Mouse (Mus musculus) hindbrain, embryonic 14.5 days (tissue): ENCODE results near the gene Nos1ap. TPM values are rescaled to one million over a fixed set of nuclear protein-coding genes. Genes with fewer than 3 reads are reported as not detected.

ENCODE experiments used
- ATAC-seq: fragments of 200-750 bp; cut with Nextera tagmentation; 2 replicates; pipeline ENCODE4 v1.8.0; 2017; ENCODE audit warnings: moderate number of reproducible peaks, mild to moderate bottlenecking, moderate TSS enrichment, moderate library complexity; ENCODE audit not compliant: low FRiP score
- DNase-seq: peaks from one replicate; pipeline ENCODE4 v3.0.0-alpha.2; 2015; ENCODE audit warnings: low spot score
- H3K27ac ChIP-seq: fragments of 300-500 bp; sonication (generic); 2 replicates; pipeline ENCODE4 v1.5.1; 2014; ENCODE audit warnings: mild to moderate bottlenecking, moderate library complexity
- H3K27me3 ChIP-seq: fragments of 300-500 bp; sonication (generic); 2 replicates; pipeline ENCODE4 v1.6.1; 2014; ENCODE audit warnings: mild to moderate bottlenecking, low read length, mixed read lengths; ENCODE audit not compliant: control insufficient read depth, insufficient read depth
- H3K36me3 ChIP-seq: fragments of 300-500 bp; sonication (generic); replicated peaks from 2 replicates; pipeline ENCODE4 v1.6.1; 2014; ENCODE audit not compliant: control insufficient read depth, insufficient read depth
- H3K4me1 ChIP-seq: fragments of 300-500 bp; sonication (generic); replicated peaks from 2 replicates; pipeline ENCODE4 v1.6.1; 2014; ENCODE audit warnings: antibody characterized with exemption, low read length, mixed read lengths; ENCODE audit not compliant: control insufficient read depth, insufficient read depth
- H3K4me2 ChIP-seq: fragments of 300-500 bp; sonication (generic); replicated peaks from 2 replicates; pipeline ENCODE4 v1.6.1; 2014; ENCODE audit warnings: mild to moderate bottlenecking, moderate library complexity
- H3K4me3 ChIP-seq: fragments of 300-500 bp; sonication (generic); replicated peaks from 2 replicates; pipeline ENCODE4 v1.5.1; 2014; ENCODE audit warnings: mild to moderate bottlenecking, low read length
- H3K9ac ChIP-seq: fragments of 300-500 bp; sonication (generic); 2 replicates; pipeline ENCODE4 v1.6.1; 2014
- H3K9me3 ChIP-seq: fragments of 300-500 bp; sonication (generic); 2 replicates; pipeline ENCODE4 v1.6.1; 2016; ENCODE audit warnings: low read length; ENCODE audit not compliant: control insufficient read depth
- WGBS: fragments of 180-500 bp; shearing (Covaris S2); extraction: QIAGEN DNeasy Blood & Tissue Kit; methylation state at CpG from one replicate; pipeline ENCODE4 v1.1.7; 2014; 5-methylcytosine and 5-hydroxymethylcytosine counted together
- polyA plus RNA-seq: library from polyadenylated mRNA; unstranded; fragments of >200 nt; fragmentation: Nextera tagmentation; extraction: Ambion mirVana; gene quantifications from 2 replicates; pipeline ENCODE4 v1.2.1, GENCODE M21; 2014

Gene Nos1ap
- polyA plus RNA-seq = 14.9 and 18.0 TPM in 2 replicates

DNA sequence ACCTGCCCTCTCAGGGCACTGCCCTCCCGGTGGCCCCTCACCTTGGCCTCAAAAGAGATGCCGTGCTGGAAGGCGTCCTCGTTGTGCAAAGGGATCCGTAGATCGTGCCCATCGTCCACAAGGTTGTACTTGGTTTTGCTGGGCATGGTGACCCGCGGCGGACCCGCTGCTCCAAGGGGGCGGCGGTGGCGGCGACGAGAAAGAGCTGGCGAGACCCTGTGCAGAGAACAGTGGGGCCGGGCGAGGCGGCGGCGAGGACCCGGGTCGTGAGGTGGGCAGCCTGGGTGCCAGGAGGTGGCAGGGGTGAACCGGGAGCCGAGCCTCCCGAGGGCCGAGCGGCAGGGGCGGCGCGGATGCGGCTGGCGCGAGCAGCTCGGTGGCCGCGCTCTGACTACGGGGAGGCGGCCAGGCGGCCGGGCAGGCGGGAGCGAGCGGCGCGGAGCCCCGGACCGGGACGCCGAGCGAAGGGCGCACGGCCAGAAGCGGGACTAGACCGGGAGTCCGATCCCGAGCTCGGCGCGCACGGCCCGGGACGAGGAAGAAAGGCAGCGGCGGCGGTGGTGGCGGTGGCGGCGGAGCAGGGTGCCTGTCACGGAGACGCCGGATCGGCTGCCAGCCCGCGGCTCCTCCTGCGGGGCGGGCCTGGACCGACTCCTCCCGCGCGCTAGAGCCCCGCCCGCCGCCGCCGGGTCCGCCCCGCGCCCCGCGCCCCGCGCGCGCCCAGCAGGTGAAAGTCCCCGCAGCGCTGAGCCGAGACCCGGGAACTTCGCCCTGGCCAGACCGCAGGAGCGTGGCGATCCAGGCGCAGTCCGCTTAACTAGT, at the start of gene Nos1ap:
Nos1ap (minus strand) TSS at position 643 of the 822 bp plus-strand sequence.
- under 1% methylated on average over 59 of the region's 106 CpGs for WGBS
- peak; percentile 69 for DNase-seq
- Histone ChIP-seq H3K27me3 (no peaks in the 10 kb centered on the region), H3K4me2 (peak within 1 kb of the TSS; percentile 98), H3K4me3 (peak within 1 kb of the TSS; percentile 90), H3K36me3 (no peaks in the 10 kb centered on the region), H3K9ac (peak within 1 kb of the TSS; percentile 84), H3K4me1 (peaks cover 13% of the 10 kb centered on the region; the same call in 1 of the 2 replicates), H3K9me3 (0 out of 2 replicates have a peak, but pooled peaks cover 5% of the 10 kb centered on the region), H3K27ac (peak within 1 kb of the TSS; percentile 72)
- peak; percentile 93 for ATAC-seq

DNA sequence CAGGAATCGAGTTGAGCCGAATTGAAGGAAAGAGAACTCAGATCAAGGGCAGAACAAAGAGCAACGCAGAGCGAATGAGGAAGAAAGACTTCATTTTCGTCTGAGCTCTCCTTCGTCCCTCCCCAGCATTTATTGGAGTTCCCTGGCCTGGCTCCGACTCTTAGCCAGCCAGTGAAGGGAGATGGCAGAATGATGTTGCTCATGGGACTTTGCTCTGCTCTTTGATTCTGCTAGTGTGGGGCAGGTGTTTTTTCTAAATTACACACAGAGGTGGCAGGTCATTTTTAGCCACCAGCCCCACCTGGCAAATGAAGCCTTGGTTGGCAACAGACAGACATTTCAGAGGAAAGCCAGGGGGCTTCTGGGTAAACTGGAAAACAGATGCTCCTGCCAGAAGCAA, 49.3 kb upstream of the Nos1ap start:
- no peak overlapping the region for H3K4me2 ChIP-seq
- no peak overlapping the region for H3K27ac ChIP-seq
- no peaks in the 10 kb centered on the region for H3K4me1 ChIP-seq
- 86% methylated on average over 7 of the region's 7 CpGs for WGBS
- H3K9me3 ChIP-seq = no peaks in the 10 kb centered on the region
- H3K27me3 ChIP-seq = no peaks in the 10 kb centered on the region
- ATAC-seq = no peak
- H3K9ac ChIP-seq = no peak overlapping the region
- DNase-seq = no peak
- H3K4me3 ChIP-seq = no peak overlapping the region
- no peaks in the 10 kb centered on the region for H3K36me3 ChIP-seq

DNA sequence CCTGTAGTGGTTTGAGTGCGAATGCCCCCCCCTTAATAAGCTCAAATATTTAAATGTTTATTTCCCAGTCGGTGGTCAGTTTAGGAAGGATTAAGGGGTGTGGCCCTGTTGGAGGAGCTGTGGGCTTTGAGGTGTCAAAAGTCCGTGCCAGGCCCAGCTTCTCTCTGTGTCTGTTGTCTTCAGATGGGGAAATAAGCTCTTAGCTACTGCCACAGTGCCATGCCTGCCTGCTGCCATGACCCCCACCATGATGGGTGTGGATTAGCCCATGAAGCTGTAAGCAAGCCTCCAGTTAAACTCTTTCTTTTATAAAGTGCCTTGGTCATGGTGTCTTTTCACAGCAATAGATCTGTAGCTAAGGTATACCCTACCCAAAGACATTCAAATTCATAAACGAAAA, 43.2 kb upstream of the Nos1ap start:
- Histone ChIP-seq H3K9ac (no peak overlapping the region), H3K4me1 (no peaks in the 10 kb centered on the region), H3K4me3 (no peak overlapping the region), H3K4me2 (no peak overlapping the region), H3K36me3 (no peaks in the 10 kb centered on the region), H3K9me3 (no peaks in the 10 kb centered on the region), H3K27ac (no peak overlapping the region), H3K27me3 (no peaks in the 10 kb centered on the region)
- ATAC-seq = no peak
- DNase-seq = no peak
- WGBS = 77% methylated on average over 4 of the region's 4 CpGs

DNA sequence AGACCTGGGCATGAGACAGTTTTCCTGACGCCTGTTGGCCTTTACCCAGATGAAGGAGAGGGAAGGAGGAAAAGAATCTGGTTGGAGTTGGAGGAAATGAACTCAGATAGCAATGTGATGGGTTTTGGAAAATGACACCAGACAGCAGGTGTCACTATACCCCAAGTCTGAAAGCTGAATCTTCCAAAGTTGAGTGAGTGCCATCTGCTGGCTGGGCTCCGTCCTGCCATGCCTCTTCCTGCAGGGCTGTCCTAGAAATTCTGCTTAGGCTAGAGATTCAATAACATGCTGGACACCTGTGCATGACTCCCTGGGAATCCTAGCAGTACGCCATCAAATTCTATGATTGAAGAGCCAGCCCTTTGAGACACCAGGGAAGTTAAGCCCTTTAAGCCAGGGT, 42.7 kb upstream of the Nos1ap start:
- H3K9me3 ChIP-seq = no peaks in the 10 kb centered on the region
- WGBS = 20% methylated on average over 3 of the region's 3 CpGs
- no peak overlapping the region for H3K4me3 ChIP-seq
- no peak overlapping the region for H3K4me2 ChIP-seq
- H3K36me3 ChIP-seq = no peaks in the 10 kb centered on the region
- H3K27me3 ChIP-seq = no peaks in the 10 kb centered on the region
- no peak overlapping the region for H3K9ac ChIP-seq
- DNase-seq = peak; percentile 83
- peak; percentile 60; the same call in 1 of the 2 replicates for ATAC-seq
- H3K4me1 ChIP-seq = no peaks in the 10 kb centered on the region
- H3K27ac ChIP-seq = no peak overlapping the region

DNA sequence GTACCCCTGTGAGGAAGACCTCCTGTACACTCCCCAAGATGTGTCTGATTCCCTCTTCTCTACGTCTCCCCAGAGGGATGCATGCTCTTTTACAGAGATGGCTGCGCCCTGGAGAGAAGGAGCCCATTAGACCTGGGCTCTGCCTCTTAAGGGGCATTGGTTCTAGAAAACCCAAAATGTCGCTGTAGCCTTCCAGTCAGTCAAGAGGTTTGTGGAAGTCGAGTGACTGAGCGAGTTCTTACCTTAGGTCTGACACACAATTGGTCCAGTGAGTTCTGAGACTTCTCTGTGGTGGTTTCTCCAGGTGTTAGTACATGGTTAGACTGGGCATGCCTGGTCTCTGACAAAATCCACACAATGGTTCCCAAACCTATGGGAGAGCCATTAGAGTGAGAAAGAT, 41.9 kb upstream of the Nos1ap start:
- no peak for ATAC-seq
- H3K27ac ChIP-seq = no peak overlapping the region
- H3K4me3 ChIP-seq = no peak overlapping the region
- DNase-seq = no peak
- H3K4me2 ChIP-seq = no peak overlapping the region
- WGBS = 88% methylated on average over 5 of the region's 5 CpGs
- no peaks in the 10 kb centered on the region for H3K9me3 ChIP-seq
- no peaks in the 10 kb centered on the region for H3K36me3 ChIP-seq
- no peaks in the 10 kb centered on the region for H3K4me1 ChIP-seq
- no peaks in the 10 kb centered on the region for H3K27me3 ChIP-seq
- H3K9ac ChIP-seq = no peak overlapping the region

DNA sequence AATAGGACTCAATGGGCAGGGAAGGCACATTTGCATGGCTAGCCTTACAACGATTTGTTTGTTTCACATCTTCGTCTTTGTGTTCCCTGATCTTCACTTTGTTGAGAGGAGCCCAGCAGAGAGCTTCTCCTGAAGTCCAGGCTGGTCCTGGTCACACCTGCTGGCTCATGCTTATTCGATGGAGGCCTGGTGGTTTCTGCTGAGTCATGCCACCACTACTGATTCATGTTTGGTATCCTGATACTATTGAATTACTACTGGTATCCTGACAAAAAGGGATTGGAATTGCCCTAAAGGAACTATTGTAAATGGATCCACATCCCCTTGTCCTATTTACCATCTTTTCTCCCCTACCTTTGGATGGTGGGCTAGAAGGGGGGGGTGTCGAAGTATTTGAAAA, 40.8 kb upstream of the Nos1ap start:
- Histone ChIP-seq H3K9me3 (no peaks in the 10 kb centered on the region), H3K9ac (no peak overlapping the region), H3K27ac (no peak overlapping the region), H3K27me3 (no peaks in the 10 kb centered on the region), H3K4me2 (no peak overlapping the region), H3K36me3 (no peaks in the 10 kb centered on the region), H3K4me1 (no peaks in the 10 kb centered on the region), H3K4me3 (no peak overlapping the region)
- 86% methylated on average over 4 of the region's 4 CpGs for WGBS
- no peak for ATAC-seq
- no peak for DNase-seq

DNA sequence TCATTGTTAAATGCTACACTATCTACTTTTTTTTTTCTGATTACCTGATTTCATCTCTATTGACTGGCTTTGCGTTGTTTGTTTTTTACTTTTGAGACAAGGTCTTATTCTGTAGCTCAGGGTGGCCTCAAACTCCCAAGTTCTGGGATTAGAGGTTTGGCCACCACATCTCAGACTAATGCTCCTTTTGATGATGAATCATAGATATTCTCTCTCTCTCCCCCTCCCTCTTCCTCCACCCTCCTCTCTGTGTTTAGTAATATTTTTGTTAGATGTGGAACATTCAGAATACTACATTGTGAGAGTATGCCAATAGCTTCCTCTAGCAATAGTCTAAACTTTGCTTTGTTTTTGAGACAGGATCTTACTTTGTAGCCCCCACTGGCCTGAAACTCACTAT, 33.8 kb upstream of the Nos1ap start:
- Histone ChIP-seq H3K27me3 (no peaks in the 10 kb centered on the region), H3K36me3 (no peaks in the 10 kb centered on the region), H3K4me3 (no peak overlapping the region), H3K9ac (no peak overlapping the region), H3K27ac (no peak overlapping the region), H3K4me2 (no peak overlapping the region), H3K4me1 (no peaks in the 10 kb centered on the region), H3K9me3 (0 out of 2 replicates have a peak, but pooled peaks cover 7% of the 10 kb centered on the region)
- WGBS = 97% methylated on average over 1 of the region's 1 CpGs
- ATAC-seq = no peak
- DNase-seq = no peak

DNA sequence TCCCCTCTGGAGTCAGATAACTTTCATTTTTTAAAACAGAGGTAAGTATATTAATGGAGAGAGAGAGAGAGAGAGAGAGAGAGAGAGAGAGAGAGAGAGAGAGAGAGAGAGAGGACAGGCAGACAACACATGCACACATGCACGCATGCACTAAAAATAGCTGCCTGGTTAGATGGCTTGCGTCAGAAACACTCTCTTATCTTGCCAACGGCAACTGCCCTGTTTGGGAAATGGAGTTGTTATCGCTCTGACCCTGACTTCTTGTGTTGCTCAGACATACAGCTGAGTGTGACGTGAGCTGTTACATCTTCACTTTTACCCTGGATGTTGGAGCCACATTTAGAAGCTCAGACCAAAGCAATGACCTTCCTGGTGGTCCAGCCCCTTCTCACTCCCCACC, 33.3 kb upstream of the Nos1ap start:
- WGBS = 87% methylated on average over 5 of the region's 5 CpGs
- Histone ChIP-seq H3K9me3 (0 out of 2 replicates have a peak, but pooled peaks cover 7% of the 10 kb centered on the region), H3K27me3 (no peaks in the 10 kb centered on the region), H3K27ac (no peak overlapping the region), H3K4me2 (no peak overlapping the region), H3K4me3 (no peak overlapping the region), H3K4me1 (no peaks in the 10 kb centered on the region), H3K9ac (no peak overlapping the region), H3K36me3 (no peaks in the 10 kb centered on the region)
- DNase-seq (no peak), ATAC-seq (no peak)

DNA sequence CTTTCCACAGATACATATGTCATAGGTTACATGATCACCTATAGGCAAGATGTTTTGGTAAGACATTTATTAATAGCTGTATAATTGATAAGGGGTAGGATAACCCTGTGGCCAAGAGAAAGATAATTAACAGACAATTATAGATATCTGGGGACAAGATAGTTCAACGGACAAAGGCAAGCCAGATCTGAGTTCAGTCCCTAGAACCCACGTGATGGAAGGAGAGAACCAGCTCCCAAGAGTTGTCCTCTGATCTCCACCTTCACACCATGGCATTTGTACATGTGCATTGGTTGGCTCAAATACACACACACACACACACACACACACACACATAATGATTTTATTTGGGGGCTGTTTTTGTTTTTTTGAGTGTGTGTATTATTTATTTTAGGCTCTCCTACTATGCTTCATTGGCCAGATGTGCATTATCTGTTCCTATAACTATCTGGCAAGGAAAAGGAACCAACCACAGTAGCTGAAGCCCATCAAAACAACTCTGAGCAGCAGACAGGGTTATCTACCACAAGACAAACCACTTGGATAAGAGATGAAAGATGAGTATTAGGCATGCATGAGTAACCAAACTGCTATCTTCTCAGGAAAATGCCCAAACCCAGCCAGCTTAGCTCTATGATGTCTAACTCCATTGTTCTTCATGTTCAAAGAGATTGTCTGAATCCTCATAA, 30.2 kb upstream of the Nos1ap start:
- no peaks in the 10 kb centered on the region for H3K4me1 ChIP-seq
- DNase-seq = no peak
- H3K36me3 ChIP-seq = no peaks in the 10 kb centered on the region
- H3K27ac ChIP-seq = no peak overlapping the region
- H3K9me3 ChIP-seq = 0 out of 2 replicates have a peak, but pooled peaks cover 7% of the 10 kb centered on the region
- H3K9ac ChIP-seq = no peak overlapping the region
- H3K4me2 ChIP-seq = no peak overlapping the region
- H3K4me3 ChIP-seq = no peak overlapping the region
- no peaks in the 10 kb centered on the region for H3K27me3 ChIP-seq
- 89% methylated on average over 2 of the region's 2 CpGs for WGBS
- no peak for ATAC-seq
